Mouse (Mus musculus) liver, postnatal 0 days (tissue): ENCODE measurements around the gene Nav2. TPM values are rescaled to one million over a fixed set of nuclear protein-coding genes. Genes with fewer than 3 reads are reported as not detected.

Experiments used
- ATAC-seq: fragments of 200-750 bp; cut with Nextera tagmentation; 2 replicates; pipeline ENCODE4 v1.8.0; 2017; ENCODE audit warnings: mild to moderate bottlenecking, moderate library complexity
- DNase-seq: peaks from one replicate; pipeline ENCODE4 v3.0.0-alpha.2; 2016
- H3K27ac ChIP-seq: fragments of 300-500 bp; sonication (generic); 2 replicates; pipeline ENCODE4 v1.5.1; 2014; ENCODE audit warnings: antibody characterized with exemption, moderate library complexity, mild to moderate bottlenecking, low read depth
- H3K27me3 ChIP-seq: fragments of 300-500 bp; sonication (generic); 2 replicates; pipeline ENCODE4 v1.6.1; 2014; ENCODE audit warnings: low read length, control low read depth, mixed read lengths; ENCODE audit not compliant: insufficient read depth
- H3K36me3 ChIP-seq: fragments of 300-500 bp; sonication (generic); replicated peaks from 2 replicates; pipeline ENCODE4 v1.6.1; 2014; ENCODE audit warnings: mild to moderate bottlenecking, control low read depth, low read length, moderate library complexity, mixed read lengths; ENCODE audit not compliant: insufficient read depth
- H3K4me1 ChIP-seq: fragments of 300-500 bp; sonication (generic); 2 replicates; pipeline ENCODE4 v1.6.1; 2014; ENCODE audit warnings: antibody characterized with exemption, mild to moderate bottlenecking, control low read depth; ENCODE audit not compliant: insufficient read depth
- H3K4me2 ChIP-seq: fragments of 300-500 bp; sonication (generic); 2 replicates; pipeline ENCODE4 v1.6.1; 2014; ENCODE audit warnings: low read depth, mild to moderate bottlenecking, low read length, moderate library complexity, mixed read lengths
- H3K4me3 ChIP-seq: fragments of 300-500 bp; sonication (generic); 2 replicates; pipeline ENCODE4 v1.5.1; 2014; ENCODE audit warnings: low read depth, low read length
- H3K9ac ChIP-seq: fragments of 300-500 bp; sonication (generic); replicated peaks from 2 replicates; pipeline ENCODE4 v1.6.1; 2014; ENCODE audit warnings: mild to moderate bottlenecking, moderate library complexity
- H3K9me3 ChIP-seq: fragments of 300-500 bp; sonication (generic); 2 replicates; pipeline ENCODE4 v1.6.1; 2016; ENCODE audit warnings: mild to moderate bottlenecking, control low read depth, low read length, mixed read lengths
- CTCF ChIP-seq: sonication (generic); IDR thresholded peaks from 2 replicates; pipeline ENCODE4 v1.5.1; 2016; ENCODE audit warnings: antibody characterized with exemption, low read depth
- EP300 ChIP-seq: IDR thresholded peaks from 2 replicates; pipeline ENCODE4 v1.6.1; 2016; ENCODE audit warnings: antibody characterized with exemption, low read depth, mild to moderate bottlenecking
- WGBS: fragments of 180-500 bp; shearing (Covaris S2); extraction: QIAGEN DNeasy Blood & Tissue Kit; methylation state at CpG from one replicate; pipeline ENCODE4 v1.1.7; 2014; ENCODE audit not compliant: insufficient replicate concordance; 5-methylcytosine and 5-hydroxymethylcytosine counted together
- polyA plus RNA-seq: library from polyadenylated mRNA; unstranded; fragments of >200 nt; fragmentation: Nextera tagmentation; extraction: Ambion mirVana; gene quantifications from 2 replicates; pipeline ENCODE4 v1.2.1, GENCODE M21; 2015

The Nav2 gene
- polyA plus RNA-seq, 1 experiment from 2014 or later = 3.3 TPM

DNA sequence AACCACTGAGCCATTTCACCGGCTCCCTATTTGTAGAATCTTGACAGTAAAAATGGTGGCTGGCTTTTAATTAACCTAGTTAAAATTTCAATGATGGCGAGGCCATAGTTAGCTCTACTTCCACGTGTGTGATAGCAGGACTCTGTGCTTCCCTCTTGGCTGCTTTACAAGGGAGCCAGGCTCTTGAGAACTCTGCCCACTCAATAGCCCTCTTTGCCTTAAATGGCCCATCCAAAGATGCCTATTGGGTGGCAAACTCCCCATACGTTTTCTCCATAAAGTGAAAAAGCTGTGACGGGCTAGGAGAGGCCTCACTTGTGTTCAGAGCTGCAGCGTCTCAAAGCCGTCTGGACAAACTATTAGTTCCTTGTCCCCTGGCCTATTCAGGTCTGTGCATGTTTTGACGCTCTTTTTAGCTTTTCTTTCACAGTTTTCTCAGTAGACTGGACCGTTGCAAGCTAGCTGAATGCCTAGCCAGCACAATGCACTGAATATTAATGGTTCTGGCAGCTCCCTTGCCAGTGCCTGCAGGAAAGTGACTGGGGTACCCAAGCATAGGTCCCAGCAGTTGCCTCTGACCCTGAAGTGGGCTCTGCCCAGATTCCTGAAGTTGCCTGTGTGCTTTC is 453.1 kb downstream of the Nav2 start:
- Histone ChIP-seq H3K4me1 (no peaks in the 10 kb centered on the region), H3K36me3 (no peaks in the 10 kb centered on the region), H3K27ac (no peak overlapping the region), H3K27me3 (no peaks in the 10 kb centered on the region), H3K9ac (no peak overlapping the region), H3K9me3 (no peaks in the 10 kb centered on the region), H3K4me3 (no peak overlapping the region), H3K4me2 (no peak overlapping the region)
- 80% methylated on average over 9 of the region's 9 CpGs for WGBS
- DNase-seq (no peak), ATAC-seq (no peak)
- TF ChIP-seq EP300 = no peak
- no peak for TF ChIP-seq CTCF

DNA sequence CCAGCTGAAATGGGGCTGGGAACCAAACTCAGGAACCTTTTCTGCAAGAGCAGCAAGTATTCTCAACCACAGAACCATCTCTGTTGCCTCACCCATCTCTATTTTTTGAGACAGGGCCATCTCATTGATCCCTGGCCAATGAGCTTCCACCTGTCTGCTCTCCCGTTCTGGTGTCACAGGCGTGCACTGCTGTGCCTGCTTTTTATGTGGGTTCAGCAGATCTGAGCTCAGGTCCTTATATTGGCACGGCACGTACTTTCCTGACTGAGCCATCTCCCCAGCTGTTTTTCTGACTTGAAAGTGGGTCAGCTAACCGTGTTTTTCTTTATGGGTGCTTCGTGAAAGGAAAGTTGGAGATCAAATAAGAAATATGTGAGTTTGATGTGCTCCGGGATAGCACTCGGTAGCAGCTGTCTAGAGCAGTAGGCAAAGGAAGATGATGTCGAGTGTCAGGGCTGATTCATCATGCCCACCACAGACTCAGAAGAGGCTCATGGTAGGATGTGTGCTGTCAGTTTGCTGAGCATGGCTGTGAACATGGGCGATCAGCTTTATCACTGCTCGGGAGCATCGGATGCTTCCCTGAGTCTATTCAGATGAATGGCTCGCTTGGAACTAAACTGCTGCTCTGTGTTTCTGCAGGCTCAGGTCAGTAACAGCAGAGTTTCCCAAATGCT is 456.1 kb downstream of the Nav2 start:
- Histone ChIP-seq H3K36me3 (no peaks in the 10 kb centered on the region), H3K27ac (no peak overlapping the region), H3K4me3 (no peak overlapping the region), H3K4me1 (no peaks in the 10 kb centered on the region), H3K27me3 (no peaks in the 10 kb centered on the region), H3K9me3 (no peaks in the 10 kb centered on the region), H3K4me2 (no peak overlapping the region), H3K9ac (no peak overlapping the region)
- ATAC-seq (no peak), DNase-seq (no peak)
- WGBS = 85% methylated on average over 13 of the region's 13 CpGs
- no peak for TF ChIP-seq EP300
- no peak for TF ChIP-seq CTCF

DNA sequence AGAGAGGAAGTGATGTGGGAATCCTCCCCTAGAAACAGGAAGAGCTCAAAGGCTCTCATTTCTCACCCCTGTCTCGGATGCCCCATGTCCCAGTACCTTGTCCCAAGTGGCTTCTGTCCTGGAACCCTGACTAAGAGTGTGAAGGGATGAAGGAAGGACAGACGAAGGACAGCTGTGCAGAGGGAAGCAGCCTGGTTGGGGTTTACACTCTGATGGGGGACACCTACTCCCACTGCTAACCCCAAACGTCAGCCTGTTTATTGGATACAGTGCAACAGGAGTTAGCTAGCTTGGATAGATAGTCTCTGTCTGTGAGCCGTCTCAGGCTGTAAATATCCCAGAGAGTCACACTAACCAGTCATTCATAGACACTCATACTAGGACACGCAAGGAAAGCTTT is 460.1 kb downstream of the Nav2 start:
- DNase-seq = no peak
- no peaks in the 10 kb centered on the region for H3K36me3 ChIP-seq
- no peak for ATAC-seq
- H3K4me2 ChIP-seq = no peak overlapping the region
- no peak overlapping the region for H3K27ac ChIP-seq
- H3K4me1 ChIP-seq = no peaks in the 10 kb centered on the region
- 60% methylated on average over 5 of the region's 5 CpGs for WGBS
- TF ChIP-seq CTCF = no peak
- TF ChIP-seq EP300 = no peak
- H3K4me3 ChIP-seq = no peak overlapping the region
- H3K27me3 ChIP-seq = no peaks in the 10 kb centered on the region
- no peak overlapping the region for H3K9ac ChIP-seq
- H3K9me3 ChIP-seq = no peaks in the 10 kb centered on the region

DNA sequence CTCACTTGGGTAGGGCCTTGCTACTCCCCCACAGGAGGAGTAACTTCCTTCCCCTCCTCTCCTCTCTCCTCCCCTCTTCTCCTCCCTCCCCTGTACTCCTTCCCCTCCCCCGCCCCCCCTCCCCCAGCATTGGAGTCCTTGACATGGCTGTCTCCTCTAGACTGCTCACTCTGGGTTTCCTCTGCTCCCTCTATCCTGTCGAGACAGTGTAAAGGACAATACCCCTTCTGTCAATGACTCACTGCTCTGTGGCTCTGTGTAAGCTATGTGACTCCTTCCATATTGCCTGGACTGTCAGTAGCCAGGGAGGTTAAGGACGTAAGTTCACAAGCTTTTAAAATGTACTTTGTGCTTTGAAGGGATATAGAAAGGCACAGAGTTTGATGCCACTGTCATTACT is 460.5 kb downstream of the Nav2 start:
- WGBS = 55% methylated on average over 3 of the region's 3 CpGs

DNA sequence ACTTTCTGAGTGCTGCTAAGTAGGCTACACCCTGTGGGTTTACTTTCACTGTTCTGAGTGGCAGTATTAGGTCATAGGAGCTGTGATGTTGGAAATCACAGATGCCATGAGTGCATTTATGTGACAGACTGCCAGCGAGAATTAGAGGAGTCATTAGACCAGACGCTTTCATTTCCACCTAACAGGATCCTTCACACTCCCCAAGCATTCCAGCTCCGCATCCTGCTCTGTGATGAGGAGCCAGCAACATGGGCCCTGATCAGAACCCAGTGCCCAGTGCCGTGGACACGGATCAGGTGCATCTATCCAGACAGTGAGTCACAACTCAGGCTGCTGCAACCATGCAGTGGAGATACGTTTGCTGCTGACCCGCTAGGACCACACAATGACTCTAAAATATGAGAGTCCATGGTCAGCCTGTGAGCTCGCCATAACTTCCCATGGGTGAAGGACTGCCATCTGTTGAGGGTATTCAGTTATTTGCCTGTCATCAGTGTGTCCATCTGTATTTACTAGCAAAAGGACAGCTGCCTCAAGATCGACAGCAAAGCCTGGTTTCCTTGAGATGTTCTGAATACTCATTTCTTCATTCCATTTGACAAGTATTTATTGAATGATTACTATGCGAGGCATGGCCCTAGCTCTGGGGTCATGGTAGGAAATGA is 461.4 kb downstream of the Nav2 start:
- Histone ChIP-seq H3K4me3 (no peak overlapping the region), H3K4me1 (no peaks in the 10 kb centered on the region), H3K36me3 (no peaks in the 10 kb centered on the region), H3K27me3 (no peaks in the 10 kb centered on the region), H3K9me3 (no peaks in the 10 kb centered on the region), H3K4me2 (no peak overlapping the region), H3K27ac (no peak overlapping the region), H3K9ac (no peak overlapping the region)
- TF ChIP-seq CTCF (no peak), EP300 (no peak)
- no peak for DNase-seq
- ATAC-seq = no peak
- 78% methylated on average over 10 of the region's 10 CpGs for WGBS

More for the DNA sequence above, 460.5 kb downstream of the Nav2 start:
- H3K27ac ChIP-seq = no peak overlapping the region
- no peak for TF ChIP-seq EP300
- TF ChIP-seq CTCF = no peak
- no peaks in the 10 kb centered on the region for H3K4me1 ChIP-seq
- no peaks in the 10 kb centered on the region for H3K9me3 ChIP-seq
- no peaks in the 10 kb centered on the region for H3K36me3 ChIP-seq
- no peak for DNase-seq
- no peak for ATAC-seq
- no peaks in the 10 kb centered on the region for H3K27me3 ChIP-seq
- H3K4me3 ChIP-seq = no peak overlapping the region
- H3K4me2 ChIP-seq = no peak overlapping the region
- H3K9ac ChIP-seq = no peak overlapping the region

DNA sequence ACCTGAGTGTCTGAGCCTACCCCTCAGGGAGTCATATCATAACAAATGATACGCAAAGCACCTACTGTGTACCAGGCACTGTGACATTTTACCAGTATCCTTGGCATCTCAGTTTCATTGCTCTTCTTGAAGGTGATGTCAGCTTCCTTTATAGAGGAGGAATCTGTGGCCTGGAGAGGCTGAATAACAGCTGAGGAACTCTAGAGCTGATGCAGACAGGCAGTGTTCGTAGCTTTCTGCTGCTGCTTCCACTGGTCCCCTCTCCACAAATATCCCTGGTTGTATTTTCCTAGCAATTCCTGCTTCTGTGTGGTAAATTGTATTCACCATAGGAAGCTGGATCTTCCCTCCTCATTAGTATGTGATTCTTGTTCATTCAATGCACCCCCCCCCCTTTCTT is 462.8 kb downstream of the Nav2 start:
- Histone ChIP-seq H3K9me3 (no peaks in the 10 kb centered on the region), H3K36me3 (no peaks in the 10 kb centered on the region), H3K4me3 (no peak overlapping the region), H3K4me2 (no peak overlapping the region), H3K27ac (no peak overlapping the region), H3K9ac (no peak overlapping the region), H3K27me3 (no peaks in the 10 kb centered on the region), H3K4me1 (no peaks in the 10 kb centered on the region)
- WGBS = 78% methylated on average over 2 of the region's 2 CpGs
- no peak for TF ChIP-seq EP300
- TF ChIP-seq CTCF = no peak
- DNase-seq = no peak
- no peak for ATAC-seq
